Mouse (Mus musculus): Measurements from ENCODE around the gene Smg5. TPM values are rescaled to one million over a fixed set of nuclear protein-coding genes. Genes with fewer than 3 reads are reported as not detected.
A peak's percentile ranks its signal among the peaks of the same experiment; 100 is the strongest.
"Not testable (repeated sequence)": the region's sequence is repeated elsewhere in the genome, so short reads cannot be mapped to it uniquely, and the experiment has no call there.

Gene Smg5
- total and polyA plus RNA-seq, 3 experiments, result 53.9 to 78.5 (median 59.3) TPM

GRCm38 (mm10) chr3:88361612-88362313 is 25.7 kb downstream of the Smg5 start:
- peaks cover 73% of the 10 kb centered on the region for H3K36me3 ChIP-seq (replicated peaks)
- TF ChIP-seq TAL1 (conservative IDR thresholded peaks at IDR 0.05; ENCODE audit: low read depth, low read length), result no peak
- no peak for TF ChIP-seq GATA2 (IDR thresholded peaks at IDR 0.05; ENCODE audit: borderline replicate concordance, low read depth, low read length)
- DNase-seq (ENCODE audit: low spot score), result no peak
- H3K4me1 ChIP-seq (ENCODE audit: insufficient read depth, low read depth, low read length), result peaks cover 41% of the 10 kb centered on the region
- no peak for ATAC-seq (ENCODE audit: extremely low read depth, insufficient number of reproducible peaks, low FRiP score, poor library complexity, severe bottlenecking)
- no peak overlapping the region for H3K4me3 ChIP-seq (ENCODE audit: low read depth, low read length)
- peaks cover 7% of the 10 kb centered on the region; the same call in 1 of the 2 replicates for H3K27me3 ChIP-seq (ENCODE audit: insufficient read depth, low read length)
- no peaks in the 10 kb centered on the region for H3K9me3 ChIP-seq (replicated peaks)

GRCm38 (mm10) chr3:88363700-88364099 is 27.6 kb downstream of the Smg5 start:
- Histone ChIP-seq H3K36me3 (replicated peaks) (peaks cover 54% of the 10 kb centered on the region), H3K9me3 (replicated peaks) (peaks cover under 1% of the 10 kb centered on the region; the same call in 1 of the 2 replicates), H3K4me1 (ENCODE audit: insufficient read depth, low read depth, low read length) (peaks cover 41% of the 10 kb centered on the region), H3K4me3 (ENCODE audit: low read depth, low read length) (no peak overlapping the region), H3K27me3 (ENCODE audit: insufficient read depth, low read length) (peaks cover 11% of the 10 kb centered on the region; the same call in 1 of the 2 replicates)
- TF ChIP-seq POLR2AphosphoS5 (IDR thresholded peaks at IDR 0.05; ENCODE audit: insufficient replicate concordance, low read depth, low read length) (no peak), GATA2 (IDR thresholded peaks at IDR 0.05; ENCODE audit: borderline replicate concordance, low read depth, low read length) (no peak), TAL1 (conservative IDR thresholded peaks at IDR 0.05; ENCODE audit: low read depth, low read length) (no peak), CTCF (IDR thresholded peaks at IDR 0.05; ENCODE audit: low read depth, low read length) (no peak), GATA1 (IDR thresholded peaks at IDR 0.05; ENCODE audit: borderline replicate concordance, low read length) (no peak)
- DNase-seq (ENCODE audit: low spot score), result no peak
- ATAC-seq (ENCODE audit: extremely low read depth, insufficient number of reproducible peaks, low FRiP score, poor library complexity, severe bottlenecking), result no peak

DNA sequence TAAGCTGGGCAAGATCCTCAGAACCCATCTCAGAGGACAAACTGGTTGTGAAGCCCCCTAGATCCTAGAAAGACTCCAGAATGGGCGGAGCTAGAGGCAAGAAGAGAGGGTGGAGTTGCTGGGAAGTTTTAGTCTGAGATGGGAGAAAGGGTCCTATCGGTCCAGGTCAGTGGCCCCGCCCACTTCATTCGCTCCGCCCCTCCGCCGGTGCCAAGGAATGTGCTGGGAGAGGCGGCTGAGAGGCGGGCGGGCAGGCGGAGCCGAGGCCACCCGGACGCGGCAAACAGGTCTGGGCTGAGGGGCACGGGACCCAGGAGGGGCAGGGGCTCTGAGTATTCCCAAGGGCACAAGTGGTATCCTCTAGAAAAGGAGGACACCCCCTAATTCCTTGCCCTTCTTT is 28.3 kb downstream of the Smg5 start, which contains the start of gene Paqr6:
Paqr6 (plus strand) TSS at position 248 of the 400 bp plus-strand sequence.
- ATAC-seq (ENCODE audit: extremely low read depth, insufficient number of reproducible peaks, low FRiP score, poor library complexity, severe bottlenecking), result no peak
- Histone ChIP-seq H3K36me3 (replicated peaks) (peaks cover 48% of the 10 kb centered on the region), H3K9me3 (replicated peaks) (peaks cover 6% of the 10 kb centered on the region), H3K27me3 (ENCODE audit: insufficient read depth, low read length) (peaks cover 13% of the 10 kb centered on the region), H3K4me3 (ENCODE audit: low read depth, low read length) (no peak within 1 kb of the TSS), H3K4me1 (ENCODE audit: insufficient read depth, low read depth, low read length) (peaks cover 38% of the 10 kb centered on the region)
- no peak for DNase-seq (ENCODE audit: low spot score)
- no peak for TF ChIP-seq TAL1 (conservative IDR thresholded peaks at IDR 0.05; ENCODE audit: low read depth, low read length)
- no peak for TF ChIP-seq POLR2AphosphoS5 (IDR thresholded peaks at IDR 0.05; ENCODE audit: insufficient replicate concordance, low read depth, low read length)
- TF ChIP-seq GATA2 (IDR thresholded peaks at IDR 0.05; ENCODE audit: borderline replicate concordance, low read depth, low read length), result no peak
- no peak for TF ChIP-seq CTCF (IDR thresholded peaks at IDR 0.05; ENCODE audit: low read depth, low read length)
- TF ChIP-seq GATA1 (IDR thresholded peaks at IDR 0.05; ENCODE audit: borderline replicate concordance, low read length), result no peak

- no peak overlapping the region for H3K4me3 ChIP-seq (ENCODE audit: low read depth, low read length)
Measured at GRCm38 (mm10) chr3:88365705-88366361, 29.8 kb downstream of the Smg5 start.

DNA sequence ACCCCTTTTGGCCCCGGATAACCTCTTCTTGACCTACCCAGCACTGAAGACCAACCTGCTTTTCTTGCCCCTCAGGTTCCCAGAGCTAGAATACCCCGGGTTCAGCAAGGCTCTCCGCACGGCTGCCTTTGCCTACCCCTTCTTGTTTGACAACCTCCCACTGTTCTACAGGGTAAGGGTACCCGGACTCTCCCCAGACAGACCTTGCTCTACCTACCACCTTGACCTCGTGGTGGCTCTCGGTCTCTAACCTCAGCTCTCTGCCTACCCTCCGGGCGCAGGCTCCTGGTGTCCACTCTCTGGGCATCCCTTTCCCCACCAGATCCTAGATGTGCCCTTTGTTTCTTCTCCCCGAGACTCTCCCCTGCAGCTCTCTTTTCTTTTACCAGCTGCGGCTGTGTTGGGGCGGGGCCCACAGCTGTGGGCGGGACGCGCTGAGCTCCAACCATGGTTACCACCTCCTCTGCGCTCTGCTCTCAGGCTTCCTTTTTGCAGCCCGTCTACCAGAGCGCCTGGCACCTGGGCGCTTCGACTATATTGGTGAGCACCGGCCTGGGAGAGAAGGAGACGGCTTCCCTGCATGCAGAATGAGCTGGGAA is 30.9 kb downstream of the Smg5 start:
- not testable (repeated sequence) for DNase-seq (ENCODE audit: low spot score); H3K4me3 ChIP-seq (ENCODE audit: low read depth, low read length)
- peak; percentile 28; the same call in 1 of the 2 replicates for ATAC-seq (ENCODE audit: extremely low read depth, insufficient number of reproducible peaks, low FRiP score, poor library complexity, severe bottlenecking)
- Histone ChIP-seq H3K27me3 (ENCODE audit: insufficient read depth, low read length) (peaks cover 24% of the 10 kb centered on the region), H3K9me3 (replicated peaks) (peaks cover 27% of the 10 kb centered on the region), H3K36me3 (replicated peaks) (peaks cover 22% of the 10 kb centered on the region), H3K4me1 (ENCODE audit: insufficient read depth, low read depth, low read length) (peaks cover 27% of the 10 kb centered on the region)

More at GRCm38 (mm10) chr3:88365705-88366361, 29.8 kb downstream of the Smg5 start:
- Histone ChIP-seq H3K36me3 (replicated peaks) (peaks cover 33% of the 10 kb centered on the region), H3K9me3 (replicated peaks) (peaks cover 18% of the 10 kb centered on the region), H3K27me3 (ENCODE audit: insufficient read depth, low read length) (peaks cover 20% of the 10 kb centered on the region), H3K4me1 (ENCODE audit: insufficient read depth, low read depth, low read length) (peaks cover 32% of the 10 kb centered on the region)
- no peak for DNase-seq (ENCODE audit: low spot score)
- TF ChIP-seq GATA1 (IDR thresholded peaks at IDR 0.05; ENCODE audit: borderline replicate concordance, low read length) (no peak), CTCF (IDR thresholded peaks at IDR 0.05; ENCODE audit: low read depth, low read length) (no peak), POLR2AphosphoS5 (IDR thresholded peaks at IDR 0.05; ENCODE audit: insufficient replicate concordance, low read depth, low read length) (no peak), GATA2 (IDR thresholded peaks at IDR 0.05; ENCODE audit: borderline replicate concordance, low read depth, low read length) (no peak), TAL1 (conservative IDR thresholded peaks at IDR 0.05; ENCODE audit: low read depth, low read length) (no peak)
- ATAC-seq (ENCODE audit: extremely low read depth, insufficient number of reproducible peaks, low FRiP score, poor library complexity, severe bottlenecking), result no peak

DNA sequence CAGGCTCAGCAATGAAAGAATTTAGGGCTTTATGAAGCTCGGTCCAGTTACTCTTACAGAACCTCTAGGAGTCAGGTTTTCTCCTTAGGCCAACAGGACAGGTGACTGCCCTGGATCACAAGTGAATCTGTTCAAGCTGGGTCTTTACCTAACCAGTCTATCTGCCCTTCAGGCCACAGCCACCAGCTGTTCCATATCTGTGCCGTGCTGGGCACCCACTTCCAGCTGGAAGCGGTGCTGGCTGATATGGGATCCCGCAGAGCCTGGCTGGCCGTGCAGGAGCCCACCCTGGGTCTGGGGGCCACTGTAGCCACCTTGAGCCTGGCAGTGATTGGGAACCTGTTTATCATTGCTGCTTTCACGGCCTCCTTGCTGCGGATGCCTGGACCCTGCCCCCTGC is 31.5 kb downstream of the Smg5 start:
- peaks cover 24% of the 10 kb centered on the region for H3K27me3 ChIP-seq (ENCODE audit: insufficient read depth, low read length)
- ATAC-seq (ENCODE audit: extremely low read depth, insufficient number of reproducible peaks, low FRiP score, poor library complexity, severe bottlenecking); H3K4me3 ChIP-seq (ENCODE audit: low read depth, low read length); DNase-seq (ENCODE audit: low spot score): not testable (repeated sequence)
- peaks cover 28% of the 10 kb centered on the region for H3K9me3 ChIP-seq (replicated peaks)
- H3K4me1 ChIP-seq (ENCODE audit: insufficient read depth, low read depth, low read length), result peaks cover 23% of the 10 kb centered on the region
- peaks cover 16% of the 10 kb centered on the region for H3K36me3 ChIP-seq (replicated peaks)

DNA sequence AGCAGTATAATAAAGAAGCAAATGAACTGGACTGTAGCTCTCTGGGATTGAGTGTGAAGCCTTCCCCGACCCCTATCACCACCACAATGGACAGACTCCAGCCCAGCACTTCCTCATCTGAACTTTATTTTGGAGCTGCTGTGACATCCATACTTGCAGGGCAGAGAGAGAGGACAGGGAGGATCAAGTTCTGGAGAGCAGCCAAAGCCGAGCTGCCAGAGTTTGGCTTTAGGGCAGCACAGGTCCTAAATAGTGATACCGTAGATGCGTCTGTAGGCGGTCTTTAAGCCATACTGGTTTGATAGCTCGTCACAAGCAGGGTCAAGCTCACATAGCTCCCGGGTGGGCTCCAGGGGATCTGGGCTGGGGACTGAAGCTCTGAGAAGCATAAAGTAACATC is 32.5 kb downstream of the Smg5 start:
- Histone ChIP-seq H3K4me1 (ENCODE audit: insufficient read depth, low read depth, low read length) (peaks cover 16% of the 10 kb centered on the region), H3K9me3 (replicated peaks) (peaks cover 28% of the 10 kb centered on the region), H3K27me3 (ENCODE audit: insufficient read depth, low read length) (peaks cover 27% of the 10 kb centered on the region)
- not testable (repeated sequence) for ATAC-seq (ENCODE audit: extremely low read depth, insufficient number of reproducible peaks, low FRiP score, poor library complexity, severe bottlenecking); H3K36me3 ChIP-seq (replicated peaks); DNase-seq (ENCODE audit: low spot score); H3K4me3 ChIP-seq (ENCODE audit: low read depth, low read length)

DNA sequence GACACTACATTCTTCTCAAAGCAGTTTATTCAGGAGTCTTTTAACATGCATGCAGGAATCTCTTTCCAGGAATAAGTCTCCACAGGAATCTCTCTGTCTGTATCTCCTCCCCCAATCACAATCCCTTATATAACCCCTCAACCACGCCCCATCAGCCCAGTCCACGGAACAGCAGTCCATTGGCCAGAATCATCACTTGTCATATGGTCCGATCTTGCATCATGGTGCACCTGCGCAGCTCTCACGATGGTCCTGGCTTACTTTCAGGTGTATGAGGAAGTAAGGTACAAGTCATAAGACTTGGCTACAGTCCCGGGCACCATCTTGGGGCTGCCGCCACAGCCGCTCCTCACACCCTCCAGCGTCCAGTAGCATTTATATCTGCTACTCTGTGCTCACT is 36.6 kb downstream of the Smg5 start, which contains the start of gene Bglap3:
Bglap3 (minus strand) TSS at position 101 of the 400 bp plus-strand sequence.
- ATAC-seq (ENCODE audit: extremely low read depth, insufficient number of reproducible peaks, low FRiP score, poor library complexity, severe bottlenecking); H3K4me1 ChIP-seq (ENCODE audit: insufficient read depth, low read depth, low read length): not testable (repeated sequence)

DNA sequence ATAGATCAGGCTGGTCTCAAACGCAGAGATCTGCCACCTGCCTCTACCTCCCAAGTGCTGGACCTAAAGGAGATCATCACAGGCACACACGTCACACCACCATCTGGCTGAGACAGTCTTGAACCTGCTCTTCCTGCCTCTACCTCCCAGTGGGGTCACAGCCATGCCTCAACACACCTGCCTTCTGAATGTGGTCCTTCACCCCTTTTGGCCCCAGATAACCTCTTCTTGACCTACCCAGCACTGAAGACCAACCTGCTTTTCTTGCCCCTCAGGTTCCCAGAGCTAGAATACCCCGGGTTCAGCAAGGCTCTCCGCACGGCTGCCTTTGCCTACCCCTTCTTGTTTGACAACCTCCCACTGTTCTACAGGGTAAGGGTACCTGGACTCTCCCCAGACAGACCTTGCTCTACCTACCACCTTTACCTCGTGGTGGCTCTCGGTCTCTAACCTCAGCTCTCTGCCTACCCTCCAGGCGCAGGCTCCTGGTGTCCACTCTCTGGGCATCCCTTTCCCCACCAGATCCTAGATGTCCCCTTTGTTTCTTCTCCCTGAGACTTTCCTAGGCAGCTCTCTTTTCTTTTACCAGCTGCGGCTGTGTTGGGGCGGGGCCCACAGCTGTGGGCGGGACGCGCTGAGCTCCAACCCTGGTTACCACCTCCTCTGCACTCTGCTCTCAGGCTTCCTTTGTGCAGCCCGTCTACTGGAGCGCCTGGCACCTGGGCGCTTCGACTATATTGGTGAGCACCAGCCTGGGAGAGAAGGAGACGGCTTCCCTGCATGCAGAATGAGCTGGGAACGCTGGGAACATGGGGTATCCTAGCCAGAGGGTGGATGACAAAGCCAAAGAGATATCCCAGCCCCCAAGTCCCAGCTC is 39.9 kb downstream of the Smg5 start:
- not testable (repeated sequence) for H3K4me3 ChIP-seq (ENCODE audit: low read depth, low read length); H3K36me3 ChIP-seq (replicated peaks); H3K4me1 ChIP-seq (ENCODE audit: insufficient read depth, low read depth, low read length)
- Histone ChIP-seq H3K27me3 (ENCODE audit: insufficient read depth, low read length) (peaks cover 31% of the 10 kb centered on the region), H3K9me3 (replicated peaks) (peaks cover 10% of the 10 kb centered on the region)
- DNase-seq (ENCODE audit: low spot score), result peak; percentile 19
- 0 out of 2 replicates have a peak, but pooled peaks have one; percentile 8 for ATAC-seq (ENCODE audit: extremely low read depth, insufficient number of reproducible peaks, low FRiP score, poor library complexity, severe bottlenecking)

More for the DNA sequence above, 36.6 kb downstream of the Smg5 start, which contains the start of gene Bglap3:
- Histone ChIP-seq H3K9me3 (replicated peaks) (peaks cover 28% of the 10 kb centered on the region), H3K27me3 (ENCODE audit: insufficient read depth, low read length) (peaks cover 32% of the 10 kb centered on the region)
- H3K4me3 ChIP-seq (ENCODE audit: low read depth, low read length); H3K36me3 ChIP-seq (replicated peaks); DNase-seq (ENCODE audit: low spot score): not testable (repeated sequence)
